Mouse (Mus musculus) E14TG2a.4 (cell line): ENCODE measurements around the gene Col27a1.

Experiments
- CTCF ChIP-seq: conservative IDR thresholded peaks from 2 replicates; pipeline ENCODE4 v1.5.1; 2014; ENCODE audit warnings: low read length
- NANOG ChIP-seq: IDR thresholded peaks from 2 replicates; pipeline ENCODE4 v1.6.1; 2014; ENCODE audit warnings: borderline replicate concordance, low read length, mixed read lengths

DNA sequence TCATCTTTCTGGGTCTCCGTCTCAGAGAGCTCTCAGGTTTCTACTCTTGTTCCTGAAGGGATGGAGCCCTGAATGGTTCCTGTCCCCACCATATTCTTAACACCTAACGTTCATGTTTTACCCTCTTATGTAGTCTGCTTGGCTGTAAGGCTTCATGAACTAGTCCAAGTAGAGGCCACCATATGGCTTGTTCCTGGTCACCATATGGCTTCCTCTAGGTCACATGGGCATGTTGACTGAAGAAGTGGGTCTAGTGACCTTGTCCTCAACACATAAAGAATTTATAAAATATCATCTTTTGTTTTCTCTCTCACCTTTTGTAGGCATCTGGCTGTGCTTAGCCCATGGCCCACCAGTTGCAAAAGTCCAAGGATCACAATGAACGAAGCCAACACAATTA is 27.2 kb downstream of the Col27a1 start:
- TF ChIP-seq CTCF (no peak), NANOG (no peak)
